Mouse (Mus musculus) heart, adult 2 months (tissue): ENCODE data around the gene Zmiz1.

Experiments
- CTCF ChIP-seq: fragments of 200-600 bp; IDR thresholded peaks from 2 replicates; pipeline ENCODE4 v1.8.1; 2022; ENCODE audit warnings: antibody characterized with exemption, mild to moderate bottlenecking, moderate library complexity
- POLR2A ChIP-seq: fragments of 200-500 bp; IDR thresholded peaks from 2 replicates; pipeline ENCODE4 v1.6.1; 2011; ENCODE audit warnings: mild to moderate bottlenecking, low read depth, low read length, control low read depth; ENCODE audit not compliant: insufficient read depth

GRCm38 (mm10) chr14:25524111-25524495, 65.1 kb downstream of the Zmiz1 start:
- TF ChIP-seq POLR2A (no peak), CTCF (no peak)
